ENCODE assay signal across 25 mouse cellular contexts in the genomic region with DNA sequence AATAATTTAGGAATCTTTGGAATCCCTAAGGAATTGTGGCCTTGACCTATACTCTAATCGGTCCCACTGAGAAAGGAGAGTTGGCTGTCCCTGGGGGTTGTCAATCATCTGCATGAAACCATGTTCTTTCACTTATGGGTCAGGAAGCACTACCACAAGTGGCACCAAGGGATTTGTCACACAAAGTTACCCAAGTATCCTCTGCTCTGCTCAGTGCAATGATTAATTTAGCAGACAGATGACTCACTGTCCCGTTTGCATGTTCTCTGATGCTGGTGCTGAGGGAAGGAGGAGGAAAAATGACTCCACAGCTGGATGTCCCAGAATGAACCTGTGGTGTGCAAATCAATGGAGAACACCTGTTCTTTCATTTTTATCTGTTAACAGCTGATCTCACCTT.
A peak's percentile ranks its signal among the peaks of the same experiment; 100 is the strongest.
DNase-seq lines count a peak whose midpoint lies in the region; ATAC-seq lines count a peak whose summit lies in the region.
"Had no signal": no experiment of that assay in that cellular context is flagged by ENCODE, and none has a peak within 500 bp of the region (broad histone marks: within the 10 kb centered on the region; RNA-seq: fewer than 3 reads in every experiment).

No protein-coding gene starts in this region.

- no peak overlapping the region for H3K4me3 ChIP-seq in forebrain, embryonic 12.5 days (replicated peaks)
- H3K4me3 ChIP-seq: embryonic facial prominence, embryonic 10.5 days; forebrain, embryonic 15.5 days; gastrocnemius, adult 2 months; heart, adult 2 months; kidney, embryonic 15.5 days; limb, embryonic 12.5 days; liver, embryonic 13.5 days had no signal

- ATAC-seq in forebrain, embryonic 12.5 days (ENCODE audit: low FRiP score) = no peak
- ATAC-seq: activated CD4-positive, CD25-positive, alpha-beta regulatory T cell, adult 4 months; forebrain, embryonic 15.5 days; hindbrain, embryonic 16.5 days; intestine, embryonic 16.5 days had no signal

- peak; percentile 40 to 74 for DNase-seq in adrenal gland, adult (ENCODE audit: inconsistent age in 2 of 2, low spot score in 1 of 2)
- DNase-seq in adrenal gland, adult 18-20 months (ENCODE audit: low spot score in 2 of 2) = no peak
- DNase-seq in retina, embryonic 14.5 days (ENCODE audit: low spot score) = peak; percentile 52
- no peak for DNase-seq in retina, postnatal 1 day
- peak; percentile 24 to 26 for DNase-seq in adrenal gland, postnatal 36 days
- DNase-seq in layer of hippocampus, adult 11-12 months (ENCODE audit: low spot score) = no peak
- no peak for DNase-seq in left cerebral cortex, adult 8-10 months (ENCODE audit: low spot score in 2 of 2)
- DNase-seq: cerebellum, adult 8-10 months; gastrocnemius, adult 2 months; heart, adult 2 months; heart, postnatal 4 days; kidney, postnatal 4 days; liver, embryonic 13.5 days; lung, embryonic 14.5 days; lung, postnatal 4 days; right cerebral cortex, adult 18-20 months; thymus, postnatal 14 days had no signal

- H3K4me1 ChIP-seq in forebrain, embryonic 12.5 days = peaks cover 7% of the 10 kb centered on the region; the same call in 1 of the 2 replicates
- H3K4me1 ChIP-seq: forebrain, embryonic 15.5 days; limb, embryonic 12.5 days; liver, embryonic 13.5 days had no signal

- no peaks in the 10 kb centered on the region for H3K9me3 ChIP-seq in forebrain, embryonic 12.5 days
- H3K9me3 ChIP-seq: embryonic facial prominence, embryonic 10.5 days; forebrain, embryonic 15.5 days; kidney, embryonic 15.5 days; limb, embryonic 12.5 days; liver, embryonic 13.5 days had no signal

- no peak overlapping the region for H3K27ac ChIP-seq in forebrain, embryonic 12.5 days
- H3K27ac ChIP-seq: embryonic facial prominence, embryonic 10.5 days; forebrain, embryonic 15.5 days; gastrocnemius, adult 2 months; heart, adult 2 months; kidney, embryonic 15.5 days; limb, embryonic 12.5 days; liver, embryonic 13.5 days had no signal

- whole genome bisulfite sequencing in forebrain, embryonic 12.5 days = 75% methylated on average over 2 of the region's 2 CpGs

- no peak overlapping the region for H3K9ac ChIP-seq in forebrain, embryonic 12.5 days
- H3K9ac ChIP-seq: forebrain, embryonic 15.5 days; kidney, embryonic 15.5 days; limb, embryonic 12.5 days; liver, embryonic 13.5 days; lung, embryonic 14.5 days had no signal

- no peaks in the 10 kb centered on the region for H3K36me3 ChIP-seq in forebrain, embryonic 12.5 days (replicated peaks)
- H3K36me3 ChIP-seq: embryonic facial prominence, embryonic 10.5 days; forebrain, embryonic 15.5 days; kidney, embryonic 15.5 days; limb, embryonic 12.5 days; liver, embryonic 13.5 days had no signal

- no peak overlapping the region for H3K4me2 ChIP-seq in forebrain, embryonic 12.5 days
- H3K4me2 ChIP-seq: forebrain, embryonic 15.5 days; kidney, embryonic 15.5 days; limb, embryonic 12.5 days; liver, embryonic 13.5 days; lung, embryonic 14.5 days had no signal

- no peaks in the 10 kb centered on the region; the same call in 1 of the 2 replicates for H3K27me3 ChIP-seq in forebrain, embryonic 12.5 days
- H3K27me3 ChIP-seq: forebrain, embryonic 15.5 days; kidney, embryonic 15.5 days; limb, embryonic 12.5 days; liver, embryonic 13.5 days had no signal

Comparison
In these comparisons a context has a peak if more than half of its experiments do, and no peak if none do; other contexts are left out.
1. DNase-seq: peak in adrenal gland, adult (2 of 2), retina, embryonic 14.5 days (single experiment) and adrenal gland, postnatal 36 days (2 of 2); none in adrenal gland, adult 18-20 months (0 of 2), retina, postnatal 1 day (single experiment), layer of hippocampus, adult 11-12 months (single experiment) and left cerebral cortex, adult 8-10 months (0 of 2).